Mouse (Mus musculus) heart, adult 8-10 months (tissue): ENCODE data around the gene Vmn2r33. TPM values are rescaled to one million over a fixed set of nuclear protein-coding genes. Genes with fewer than 3 reads are reported as not detected.
"Not testable (repeated sequence)": the region's sequence is repeated elsewhere in the genome, so short reads cannot be mapped to it uniquely, and the experiment has no call there.

Experiments used
- DNase-seq: peaks from one replicate; pipeline ENCODE4 v3.0.0; 2022; ENCODE audit warnings: low spot score
- total RNA-seq, 4 experiments: library from RNA; stranded (reverse); gene quantifications; 2 replicates each; pipeline ENCODE4 v1.2.4; 2022

The Vmn2r33 gene
- total RNA-seq: not detected

GRCm38 (mm10) chr7:7566686-7567085 lies at the start of gene Vmn2r33:
Gene Vmn2r33, minus strand, starts transcription at chr7:7566786.
- DNase-seq: not testable (repeated sequence)

Other genes starting within 250 kb of the Vmn2r33 start
- not detected for gene Vmn2r30, start 229.2 kb downstream of the Vmn2r33 start, total RNA-seq
- gene Gm45783, start 192.2 kb downstream of the Vmn2r33 start, total RNA-seq: not detected
- gene Vmn2r31, start 167.1 kb downstream of the Vmn2r33 start, total RNA-seq: not detected
- gene Vmn2r32, start 86.8 kb downstream of the Vmn2r33 start, total RNA-seq: not detected
- not detected for gene Vmn2r34, start 122.7 kb upstream of the Vmn2r33 start, total RNA-seq